Mouse (Mus musculus) hindbrain, embryonic 16.5 days (tissue): Measurements from ENCODE around the gene Asb15. TPM values are rescaled to one million over a fixed set of nuclear protein-coding genes. Genes with fewer than 3 reads are reported as not detected.
A peak's percentile ranks its signal among the peaks of the same experiment; 100 is the strongest.

Experiments
- ATAC-seq: fragments of 200-750 bp; cut with Nextera tagmentation; 2 replicates; pipeline ENCODE4 v1.8.0; 2017; ENCODE audit warnings: moderate TSS enrichment, moderate library complexity
- H3K27ac ChIP-seq: fragments of 300-500 bp; sonication (generic); 2 replicates; pipeline ENCODE4 v1.5.1; 2014; ENCODE audit warnings: low read depth, mild to moderate bottlenecking, control low read depth, low read length, moderate library complexity
- H3K27me3 ChIP-seq: fragments of 300-500 bp; sonication (generic); replicated peaks from 2 replicates; pipeline ENCODE4 v1.6.1; 2014; ENCODE audit warnings: low read length; ENCODE audit not compliant: control insufficient read depth, insufficient read depth
- H3K36me3 ChIP-seq: fragments of 300-500 bp; sonication (generic); 2 replicates; pipeline ENCODE4 v1.6.1; 2014; ENCODE audit warnings: mild to moderate bottlenecking, low read length, moderate library complexity, mixed read lengths; ENCODE audit not compliant: control insufficient read depth, insufficient read depth
- H3K4me1 ChIP-seq: fragments of 300-500 bp; sonication (generic); 2 replicates; pipeline ENCODE4 v1.6.1; 2014; ENCODE audit warnings: low read depth, low read length; ENCODE audit not compliant: control insufficient read depth, insufficient read depth
- H3K4me2 ChIP-seq: fragments of 300-500 bp; sonication (generic); 2 replicates; pipeline ENCODE4 v1.6.1; 2014; ENCODE audit warnings: mild to moderate bottlenecking, low read length, control low read depth, moderate library complexity
- H3K4me3 ChIP-seq: fragments of 300-500 bp; sonication (generic); 2 replicates; pipeline ENCODE4 v1.5.1; 2014; ENCODE audit warnings: mild to moderate bottlenecking, low read length, control low read depth, moderate library complexity
- H3K9ac ChIP-seq: fragments of 300-500 bp; sonication (generic); 2 replicates; pipeline ENCODE4 v1.6.1; 2014; ENCODE audit warnings: low read depth, mild to moderate bottlenecking, control low read depth, low read length, moderate library complexity
- H3K9me3 ChIP-seq: fragments of 300-500 bp; sonication (generic); 2 replicates; pipeline ENCODE4 v1.6.1; 2014; ENCODE audit warnings: mild to moderate bottlenecking, low read length, moderate library complexity; ENCODE audit not compliant: control insufficient read depth
- WGBS: fragments of 180-500 bp; shearing (Covaris S2); extraction: QIAGEN DNeasy Blood & Tissue Kit; methylation state at CpG from one replicate; pipeline ENCODE4 v1.1.7; 2014; 5-methylcytosine and 5-hydroxymethylcytosine counted together
- polyA plus RNA-seq: library from polyadenylated mRNA; unstranded; fragments of >200 nt; fragmentation: Nextera tagmentation; extraction: Ambion mirVana; gene quantifications from 2 replicates; pipeline ENCODE4 v1.2.1, GENCODE M21; 2015

Gene Asb15
- polyA plus RNA-seq, 1 experiment from 2014 or later: 0.05 TPM

DNA sequence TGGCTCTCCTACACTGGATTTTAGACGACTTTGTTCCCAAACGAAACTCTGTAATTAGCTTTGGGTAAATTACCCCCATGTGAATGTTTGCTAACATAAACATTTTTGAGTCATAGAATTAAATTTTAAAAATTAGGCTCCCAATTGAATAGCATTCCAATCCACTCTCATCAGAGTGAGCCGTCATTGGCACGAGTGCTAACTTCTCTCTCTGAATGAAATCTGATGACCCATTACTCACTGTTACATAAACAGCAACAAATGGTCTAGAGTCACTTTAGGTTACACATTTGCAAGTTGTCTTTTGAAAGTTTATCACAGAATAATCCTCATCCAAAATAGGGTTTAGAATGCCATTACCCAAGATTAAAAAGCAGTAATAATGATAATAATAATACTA, 81.6 kb downstream of the Asb15 start:
- ATAC-seq: no peak

GRCm38 (mm10) chr6:24610358-24610757, 82.4 kb downstream of the Asb15 start:
- Histone ChIP-seq H3K4me1 (no peaks in the 10 kb centered on the region), H3K9ac (no peak overlapping the region), H3K4me3 (no peak overlapping the region), H3K36me3 (peaks cover 3% of the 10 kb centered on the region; the same call in 1 of the 2 replicates), H3K27ac (no peak overlapping the region), H3K4me2 (no peak overlapping the region), H3K9me3 (no peaks in the 10 kb centered on the region; the same call in 1 of the 2 replicates), H3K27me3 (no peaks in the 10 kb centered on the region)
- ATAC-seq: no peak
- WGBS: 93% methylated on average over 4 of the region's 4 CpGs

More for the DNA sequence above, 81.6 kb downstream of the Asb15 start:
- no peaks in the 10 kb centered on the region for H3K27me3 ChIP-seq
- no peaks in the 10 kb centered on the region for H3K36me3 ChIP-seq
- H3K4me3 ChIP-seq: no peak overlapping the region
- no peak overlapping the region for H3K4me2 ChIP-seq
- 71% methylated on average over 4 of the region's 4 CpGs for WGBS
- H3K9ac ChIP-seq: no peak overlapping the region
- H3K9me3 ChIP-seq: no peaks in the 10 kb centered on the region; the same call in 1 of the 2 replicates
- no peaks in the 10 kb centered on the region for H3K4me1 ChIP-seq
- H3K27ac ChIP-seq: no peak overlapping the region

- no peak for ATAC-seq
- H3K4me2 ChIP-seq: no peak overlapping the region
- no peaks in the 10 kb centered on the region for H3K4me1 ChIP-seq
- no peak overlapping the region for H3K27ac ChIP-seq
- no peak overlapping the region for H3K4me3 ChIP-seq
- peaks cover 5% of the 10 kb centered on the region; the same call in 1 of the 2 replicates for H3K36me3 ChIP-seq
- WGBS: 90% methylated on average over 7 of the region's 7 CpGs
- H3K9ac ChIP-seq: no peak overlapping the region
- H3K9me3 ChIP-seq: no peaks in the 10 kb centered on the region
- H3K27me3 ChIP-seq: no peaks in the 10 kb centered on the region
Observed at GRCm38 (mm10) chr6:24612074-24612755, 84.3 kb downstream of the Asb15 start.

DNA sequence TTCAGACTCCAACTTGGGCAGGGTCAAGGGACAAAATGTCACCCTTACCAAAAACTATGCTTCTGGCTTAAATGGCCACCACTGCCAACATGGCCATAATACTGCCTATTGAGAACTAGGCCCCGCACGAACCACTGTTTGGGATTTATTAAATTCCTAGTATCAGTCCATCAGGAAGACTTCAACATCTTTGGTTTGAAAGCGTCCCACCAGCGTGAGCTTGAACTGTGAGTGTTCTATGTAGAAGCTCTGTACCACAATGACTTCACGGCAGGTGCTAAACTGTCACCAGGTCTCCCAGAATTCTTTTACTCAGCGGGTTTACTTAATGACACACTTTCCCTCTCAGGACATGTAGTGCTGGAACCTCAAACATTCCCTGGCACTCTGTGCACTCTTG, 85.4 kb downstream of the Asb15 start:
- H3K9me3 ChIP-seq: no peaks in the 10 kb centered on the region
- no peaks in the 10 kb centered on the region for H3K4me1 ChIP-seq
- H3K27me3 ChIP-seq: no peaks in the 10 kb centered on the region
- no peak overlapping the region for H3K27ac ChIP-seq
- H3K9ac ChIP-seq: no peak overlapping the region
- WGBS: 98% methylated on average over 6 of the region's 6 CpGs
- peaks cover 9% of the 10 kb centered on the region for H3K36me3 ChIP-seq
- no peak overlapping the region for H3K4me2 ChIP-seq
- H3K4me3 ChIP-seq: no peak overlapping the region
- no peak for ATAC-seq

DNA sequence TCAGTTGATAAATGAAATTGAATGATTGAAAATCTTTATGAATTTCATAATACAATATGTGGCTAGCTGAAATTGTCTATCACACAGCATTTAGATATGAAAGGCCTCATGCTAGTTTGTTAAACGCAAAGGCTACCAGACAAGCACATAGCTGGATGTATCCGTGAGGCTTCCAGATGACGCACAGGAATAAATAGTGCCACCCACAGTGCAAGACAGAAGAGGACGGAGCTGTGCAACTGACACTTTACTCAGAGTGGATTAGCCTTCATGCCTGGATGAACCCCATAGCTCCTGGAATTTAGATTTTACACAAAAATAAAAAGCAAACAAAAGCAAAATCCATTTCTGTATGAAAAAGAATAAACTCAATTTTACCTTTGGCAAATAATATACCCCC, 86.0 kb downstream of the Asb15 start:
- H3K27ac ChIP-seq: no peak overlapping the region
- 59% methylated on average over 4 of the region's 4 CpGs for WGBS
- no peaks in the 10 kb centered on the region for H3K4me1 ChIP-seq
- no peak overlapping the region for H3K4me3 ChIP-seq
- H3K36me3 ChIP-seq: peaks cover 9% of the 10 kb centered on the region
- no peak overlapping the region for H3K9ac ChIP-seq
- H3K9me3 ChIP-seq: no peaks in the 10 kb centered on the region
- no peaks in the 10 kb centered on the region for H3K27me3 ChIP-seq
- H3K4me2 ChIP-seq: no peak overlapping the region
- no peak for ATAC-seq

DNA sequence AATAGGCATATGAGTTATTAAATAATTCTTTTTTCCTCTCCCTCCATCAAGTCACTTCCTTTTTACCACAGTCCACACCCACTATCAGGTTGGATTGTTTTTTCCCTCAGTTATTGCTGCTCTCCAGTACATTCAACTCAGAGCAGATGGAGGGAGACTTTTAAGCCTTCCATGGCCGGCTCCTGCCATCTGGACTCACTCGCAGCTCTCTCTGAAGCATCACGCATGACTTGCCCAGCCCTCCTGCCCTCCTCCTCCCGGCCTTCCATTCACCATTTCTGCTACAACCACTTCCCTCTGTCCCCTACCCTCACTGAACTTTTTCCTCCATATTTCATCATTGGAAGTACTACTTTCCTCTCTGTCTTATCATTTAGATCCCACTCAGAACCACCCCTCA, 88.8 kb downstream of the Asb15 start:
- Histone ChIP-seq H3K36me3 (peaks cover 12% of the 10 kb centered on the region), H3K27ac (no peak overlapping the region), H3K27me3 (no peaks in the 10 kb centered on the region), H3K4me2 (no peak overlapping the region), H3K4me3 (no peak overlapping the region), H3K9me3 (no peaks in the 10 kb centered on the region), H3K4me1 (no peaks in the 10 kb centered on the region), H3K9ac (no peak overlapping the region)
- ATAC-seq: peak; percentile 77
- WGBS: 59% methylated on average over 4 of the region's 4 CpGs

GRCm38 (mm10) chr6:24619285-24620045, 91.5 kb downstream of the Asb15 start:
- 0 out of 2 replicates have a peak, but pooled peaks have one; percentile 37 for ATAC-seq
- WGBS: 72% methylated on average over 6 of the region's 6 CpGs
- Histone ChIP-seq H3K4me2 (no peak overlapping the region), H3K9me3 (no peaks in the 10 kb centered on the region), H3K36me3 (peaks cover 17% of the 10 kb centered on the region), H3K9ac (no peak overlapping the region), H3K4me3 (no peak overlapping the region), H3K27ac (no peak overlapping the region), H3K27me3 (no peaks in the 10 kb centered on the region), H3K4me1 (no peaks in the 10 kb centered on the region)

DNA sequence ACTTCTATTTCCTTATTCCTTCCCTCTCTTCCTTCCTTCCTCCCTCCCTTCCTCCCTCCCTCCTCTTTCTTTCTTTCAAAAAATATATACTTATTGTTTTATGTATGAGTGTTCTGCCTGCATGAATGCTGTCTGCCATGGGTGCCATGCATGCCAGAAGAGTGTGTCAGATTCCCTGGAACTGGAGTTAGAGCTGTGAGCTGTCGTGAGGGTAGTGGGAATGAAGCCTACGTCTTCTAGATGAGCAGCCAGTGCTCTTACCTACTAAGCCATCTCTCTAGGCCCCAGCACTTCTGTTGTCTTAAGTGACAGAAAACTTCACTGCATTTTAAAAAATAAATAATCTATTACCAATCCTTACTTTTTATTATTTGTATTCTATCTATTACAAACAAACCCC, 93.0 kb downstream of the Asb15 start:
- no peak overlapping the region for H3K4me3 ChIP-seq
- H3K4me2 ChIP-seq: no peak overlapping the region
- ATAC-seq: no peak
- H3K36me3 ChIP-seq: peaks cover 14% of the 10 kb centered on the region
- H3K27me3 ChIP-seq: no peaks in the 10 kb centered on the region
- H3K9ac ChIP-seq: no peak overlapping the region
- H3K9me3 ChIP-seq: no peaks in the 10 kb centered on the region
- no peaks in the 10 kb centered on the region for H3K4me1 ChIP-seq
- 89% methylated on average over 2 of the region's 2 CpGs for WGBS
- no peak overlapping the region for H3K27ac ChIP-seq

GRCm38 (mm10) chr6:24622098-24622497, 94.2 kb downstream of the Asb15 start:
- peaks cover 14% of the 10 kb centered on the region for H3K36me3 ChIP-seq
- H3K9me3 ChIP-seq: no peaks in the 10 kb centered on the region
- no peak overlapping the region for H3K27ac ChIP-seq
- no peak overlapping the region for H3K4me3 ChIP-seq
- ATAC-seq: no peak
- H3K4me1 ChIP-seq: no peaks in the 10 kb centered on the region
- no peaks in the 10 kb centered on the region for H3K27me3 ChIP-seq
- H3K9ac ChIP-seq: no peak overlapping the region
- 90% methylated on average over 2 of the region's 2 CpGs for WGBS
- no peak overlapping the region for H3K4me2 ChIP-seq
